Mouse (Mus musculus) liver, embryonic 15.5 days (tissue): ENCODE data around the gene Gnaq. TPM values are rescaled to one million over a fixed set of nuclear protein-coding genes. Genes with fewer than 3 reads are reported as not detected.

Experiments used
- ATAC-seq: fragments of 200-750 bp; cut with Nextera tagmentation; 2 replicates; pipeline ENCODE4 v1.8.0; 2017; ENCODE audit warnings: moderate number of reproducible peaks, mild to moderate bottlenecking, moderate library complexity; ENCODE audit not compliant: insufficient read depth
- H3K27ac ChIP-seq: fragments of 300-500 bp; sonication (generic); replicated peaks from 2 replicates; pipeline ENCODE4 v1.5.1; 2015; ENCODE audit warnings: mild to moderate bottlenecking, inconsistent platforms
- H3K27me3 ChIP-seq: fragments of 300-500 bp; sonication (generic); 2 replicates; pipeline ENCODE4 v1.6.1; 2015; ENCODE audit warnings: mild to moderate bottlenecking, inconsistent platforms
- H3K36me3 ChIP-seq: fragments of 300-500 bp; sonication (generic); replicated peaks from 2 replicates; pipeline ENCODE4 v1.6.1; 2015; ENCODE audit warnings: moderate library complexity, mild to moderate bottlenecking, inconsistent platforms
- H3K4me1 ChIP-seq: fragments of 300-500 bp; sonication (generic); replicated peaks from 2 replicates; pipeline ENCODE4 v1.6.1; 2015; ENCODE audit warnings: inconsistent platforms
- H3K4me2 ChIP-seq: fragments of 300-500 bp; sonication (generic); 2 replicates; pipeline ENCODE4 v1.6.1; 2015; ENCODE audit warnings: moderate library complexity, mild to moderate bottlenecking, inconsistent platforms
- H3K4me3 ChIP-seq: fragments of 300-500 bp; sonication (generic); replicated peaks from 2 replicates; pipeline ENCODE4 v1.5.1; 2015; ENCODE audit warnings: mild to moderate bottlenecking, inconsistent platforms
- H3K9ac ChIP-seq: fragments of 300-500 bp; sonication (generic); 2 replicates; pipeline ENCODE4 v1.6.1; 2015; ENCODE audit warnings: moderate library complexity, mild to moderate bottlenecking, inconsistent platforms
- H3K9me3 ChIP-seq: fragments of 300-500 bp; sonication (generic); replicated peaks from 2 replicates; pipeline ENCODE4 v1.6.1; 2016; ENCODE audit warnings: inconsistent platforms
- WGBS: fragments of 180-500 bp; shearing (Covaris S2); methylation state at CpG from one replicate; pipeline ENCODE4 v1.1.7; 2015; ENCODE audit warnings: mixed read lengths; ENCODE audit not compliant: insufficient replicate concordance; 5-methylcytosine and 5-hydroxymethylcytosine counted together
- polyA plus RNA-seq: library from polyadenylated mRNA; unstranded; fragments of >200 nt; fragmentation: Nextera tagmentation; extraction: Ambion mirVana; gene quantifications from 2 replicates; pipeline ENCODE4 v1.2.1, GENCODE M21; 2015

Gene Gnaq
- polyA plus RNA-seq, 1 experiment from 2014 or later, result 3.9 TPM

DNA sequence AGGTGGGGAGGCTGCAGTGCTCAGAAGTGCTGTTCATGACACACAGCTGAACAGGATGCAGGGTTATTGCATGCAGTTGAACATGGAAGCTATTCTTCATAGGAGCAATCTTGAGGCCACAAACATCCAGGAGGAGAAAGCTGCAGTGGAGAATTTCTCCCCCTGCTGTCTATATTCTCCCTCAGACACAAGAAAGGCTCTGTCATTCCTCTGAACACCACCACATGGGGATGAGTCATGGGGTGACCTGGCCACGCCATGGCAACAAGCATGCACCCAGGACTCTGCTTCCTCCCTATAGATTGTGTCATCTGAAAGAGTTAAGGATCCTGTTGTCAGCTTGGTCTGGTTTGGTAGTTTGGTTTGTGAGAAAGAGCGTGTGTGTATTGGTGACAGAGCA is 239.0 kb downstream of the Gnaq start:
- H3K36me3 ChIP-seq, result no peaks in the 10 kb centered on the region
- H3K27me3 ChIP-seq, result no peaks in the 10 kb centered on the region
- WGBS, result 57% methylated on average over 2 of the region's 2 CpGs
- H3K4me3 ChIP-seq, result no peak overlapping the region
- H3K27ac ChIP-seq, result no peak overlapping the region
- H3K4me1 ChIP-seq, result no peaks in the 10 kb centered on the region
- no peak overlapping the region for H3K9ac ChIP-seq
- no peak for ATAC-seq
- H3K4me2 ChIP-seq, result no peak overlapping the region
- no peaks in the 10 kb centered on the region for H3K9me3 ChIP-seq

DNA sequence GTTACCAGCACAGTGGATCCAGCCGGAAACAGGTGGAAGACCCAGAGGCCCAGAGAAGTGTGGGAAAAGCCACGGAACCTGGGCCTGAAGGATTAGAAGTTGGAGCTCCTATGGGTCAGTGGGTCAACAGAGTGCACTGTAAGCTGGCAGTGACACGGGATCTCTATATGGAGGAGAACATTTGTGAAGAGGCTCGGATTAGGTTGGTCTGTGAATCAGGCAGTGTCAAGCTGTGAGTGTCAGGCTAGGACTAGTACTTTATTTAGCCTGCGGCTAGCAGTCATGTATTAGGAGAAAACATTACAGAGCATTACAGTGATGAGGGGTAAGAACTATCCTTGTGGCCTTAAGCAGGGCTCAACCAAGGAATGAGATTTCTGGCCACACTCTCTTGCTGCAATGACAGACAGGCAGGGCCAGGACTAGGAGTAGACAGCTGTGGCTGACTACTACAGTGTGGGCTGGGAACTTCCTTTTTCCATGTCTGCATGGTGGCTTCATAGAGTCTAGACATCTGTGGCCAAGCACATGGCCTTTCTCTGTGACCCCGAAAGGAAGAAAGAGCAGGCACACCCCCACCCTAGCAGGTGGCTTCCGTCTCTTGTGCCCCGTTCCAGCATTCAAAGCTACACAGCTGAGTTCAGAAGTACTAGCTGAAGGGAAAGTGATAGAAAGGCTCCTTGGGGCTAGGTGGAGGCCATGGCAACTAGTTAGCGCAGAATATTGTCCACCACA is 240.3 kb downstream of the Gnaq start:
- WGBS, result 58% methylated on average over 9 of the region's 9 CpGs
- Histone ChIP-seq H3K27ac (no peak overlapping the region), H3K36me3 (no peaks in the 10 kb centered on the region), H3K9ac (no peak overlapping the region), H3K4me2 (no peak overlapping the region), H3K4me1 (no peaks in the 10 kb centered on the region), H3K9me3 (no peaks in the 10 kb centered on the region), H3K27me3 (no peaks in the 10 kb centered on the region), H3K4me3 (no peak overlapping the region)
- peak; percentile 31; the same call in 1 of the 2 replicates for ATAC-seq

DNA sequence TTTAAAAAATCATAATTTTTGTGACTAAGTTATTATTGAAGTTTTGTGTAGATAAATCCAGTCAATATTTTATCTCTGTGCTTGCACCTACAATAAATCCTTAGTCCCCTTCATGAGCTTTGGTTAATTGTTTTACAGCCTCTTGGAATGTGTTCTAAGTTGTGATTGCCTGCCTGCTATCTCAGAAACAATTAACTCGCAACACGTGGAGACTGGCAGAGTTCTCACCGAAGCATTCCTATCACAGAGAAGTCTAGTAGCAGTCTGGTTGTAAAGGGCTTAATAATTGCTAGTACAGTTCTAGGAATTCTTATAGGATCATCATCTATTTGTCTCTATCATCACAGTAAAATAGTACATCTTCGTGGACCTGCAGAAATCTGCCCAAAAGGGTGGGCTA is 243.2 kb downstream of the Gnaq start:
- H3K27me3 ChIP-seq, result no peaks in the 10 kb centered on the region
- no peaks in the 10 kb centered on the region for H3K36me3 ChIP-seq
- H3K27ac ChIP-seq, result no peak overlapping the region
- H3K4me2 ChIP-seq, result no peak overlapping the region
- WGBS, result 59% methylated on average over 4 of the region's 4 CpGs
- H3K4me1 ChIP-seq, result no peaks in the 10 kb centered on the region
- H3K9me3 ChIP-seq, result no peaks in the 10 kb centered on the region
- H3K4me3 ChIP-seq, result no peak overlapping the region
- ATAC-seq, result no peak
- no peak overlapping the region for H3K9ac ChIP-seq

DNA sequence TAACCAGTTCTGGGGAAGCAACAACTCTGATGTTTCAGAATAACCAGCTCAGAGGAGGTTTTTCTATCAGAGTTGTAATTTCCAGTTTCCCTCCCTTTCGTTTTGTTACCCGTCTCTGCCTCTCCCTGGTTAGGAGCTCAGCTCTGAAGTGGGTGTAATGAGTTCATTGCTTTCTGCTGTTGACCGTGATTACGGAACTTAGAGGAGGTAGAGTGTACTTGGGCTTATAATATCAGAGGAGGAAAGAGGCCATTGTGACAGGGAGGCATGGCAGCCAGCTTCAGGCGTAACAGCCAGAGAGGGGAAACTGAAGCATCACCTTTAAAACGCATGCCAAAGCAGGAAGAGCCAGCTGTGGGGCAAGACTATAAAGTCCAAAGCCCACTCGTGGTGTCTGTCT is 245.9 kb downstream of the Gnaq start:
- no peak overlapping the region for H3K4me2 ChIP-seq
- no peaks in the 10 kb centered on the region for H3K9me3 ChIP-seq
- H3K9ac ChIP-seq, result no peak overlapping the region
- H3K27ac ChIP-seq, result no peak overlapping the region
- no peak for ATAC-seq
- no peaks in the 10 kb centered on the region for H3K4me1 ChIP-seq
- WGBS, result 71% methylated on average over 7 of the region's 7 CpGs
- H3K36me3 ChIP-seq, result no peaks in the 10 kb centered on the region
- no peaks in the 10 kb centered on the region for H3K27me3 ChIP-seq
- H3K4me3 ChIP-seq, result no peak overlapping the region

DNA sequence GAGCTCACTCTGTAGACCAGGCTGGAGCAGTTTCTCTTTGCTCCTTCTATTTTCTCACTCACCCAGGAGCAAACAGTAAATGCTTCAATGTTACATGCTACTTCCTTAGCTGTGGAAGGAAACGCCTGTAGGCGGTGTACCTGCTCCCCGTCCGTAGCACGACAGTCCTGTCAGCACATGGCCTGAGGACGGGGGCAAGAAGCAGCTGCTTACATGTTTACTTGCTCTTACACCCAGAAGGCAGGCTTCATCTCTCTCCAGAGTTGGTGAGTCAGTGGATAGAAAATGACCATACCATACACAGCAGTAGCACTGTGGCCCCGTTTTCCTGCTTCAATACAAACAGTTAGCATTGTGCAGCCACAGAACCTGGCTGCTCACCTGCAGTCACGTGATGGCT is 247.1 kb downstream of the Gnaq start:
- Histone ChIP-seq H3K4me1 (no peaks in the 10 kb centered on the region), H3K9ac (no peak overlapping the region), H3K4me3 (no peak overlapping the region), H3K27ac (no peak overlapping the region), H3K36me3 (no peaks in the 10 kb centered on the region), H3K4me2 (no peak overlapping the region), H3K27me3 (no peaks in the 10 kb centered on the region), H3K9me3 (no peaks in the 10 kb centered on the region)
- no peak for ATAC-seq
- WGBS, result 75% methylated on average over 8 of the region's 8 CpGs

DNA sequence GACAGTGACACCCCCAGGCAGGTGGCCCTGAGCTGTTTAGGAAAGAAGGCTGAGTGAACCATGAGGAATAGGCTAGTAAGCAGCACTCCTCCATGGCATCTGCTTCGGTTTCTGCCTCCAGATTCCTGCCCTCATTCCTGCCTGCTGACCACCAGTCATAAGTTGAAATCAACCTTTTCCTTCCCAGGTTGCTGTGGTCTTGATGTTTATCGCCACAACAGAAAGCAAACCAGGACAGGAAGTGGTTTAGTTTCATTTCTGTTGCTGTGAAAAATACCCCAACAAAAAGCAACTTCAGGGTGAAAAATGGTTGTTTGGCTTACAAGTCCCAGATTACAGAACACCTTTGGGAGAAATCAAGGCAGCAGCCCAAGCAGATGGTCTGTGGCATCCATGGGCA is 249.8 kb downstream of the Gnaq start:
- Histone ChIP-seq H3K4me3 (no peak overlapping the region), H3K27me3 (no peaks in the 10 kb centered on the region), H3K4me2 (no peak overlapping the region), H3K4me1 (no peaks in the 10 kb centered on the region), H3K9me3 (no peaks in the 10 kb centered on the region), H3K27ac (no peak overlapping the region), H3K9ac (no peak overlapping the region), H3K36me3 (peaks cover 3% of the 10 kb centered on the region; the same call in 1 of the 2 replicates)
- ATAC-seq, result no peak
- WGBS, result 14% methylated on average over 2 of the region's 2 CpGs

DNA sequence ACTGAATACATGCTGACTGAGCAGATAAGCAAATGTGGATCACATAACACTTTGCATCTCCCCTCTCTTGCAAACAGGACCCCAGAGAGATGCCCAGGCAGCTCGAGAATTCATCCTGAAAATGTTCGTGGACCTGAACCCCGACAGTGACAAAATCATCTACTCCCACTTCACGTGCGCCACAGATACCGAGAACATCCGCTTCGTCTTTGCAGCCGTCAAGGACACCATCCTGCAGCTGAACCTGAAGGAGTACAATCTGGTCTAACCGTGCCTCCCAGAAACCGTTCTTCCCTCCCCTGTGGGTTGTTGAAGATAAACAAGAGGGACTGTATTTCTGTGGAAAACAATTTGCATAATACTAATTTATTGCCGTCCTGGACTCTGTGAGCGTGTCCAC is 250.5 kb downstream of the Gnaq start:
- no peak overlapping the region for H3K4me2 ChIP-seq
- H3K4me1 ChIP-seq, result no peaks in the 10 kb centered on the region
- H3K27ac ChIP-seq, result no peak overlapping the region
- H3K4me3 ChIP-seq, result no peak overlapping the region
- H3K9me3 ChIP-seq, result no peaks in the 10 kb centered on the region
- H3K9ac ChIP-seq, result no peak overlapping the region
- H3K27me3 ChIP-seq, result no peaks in the 10 kb centered on the region
- H3K36me3 ChIP-seq, result peaks cover 3% of the 10 kb centered on the region; the same call in 1 of the 2 replicates
- WGBS, result 61% methylated on average over 13 of the region's 13 CpGs
- no peak for ATAC-seq

DNA sequence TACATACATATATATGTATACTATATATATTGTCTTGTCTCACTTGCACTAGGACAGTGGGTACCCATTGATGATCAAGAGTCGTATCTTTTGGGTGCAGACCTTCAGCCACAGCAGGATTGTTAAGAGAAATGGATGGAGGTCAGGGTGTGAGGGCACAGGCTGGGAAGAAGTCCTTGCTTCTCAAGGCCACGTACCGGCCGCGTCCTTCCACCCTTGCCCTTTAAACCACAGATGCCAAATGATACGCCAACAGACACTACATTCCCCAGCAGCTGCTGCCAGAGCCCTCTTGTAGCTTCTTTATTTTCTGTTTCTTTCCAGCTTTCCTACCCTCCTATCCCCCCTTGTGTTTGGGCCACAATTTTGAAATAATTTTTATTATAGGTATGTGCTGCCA is 251.5 kb downstream of the Gnaq start:
- WGBS, result 77% methylated on average over 6 of the region's 6 CpGs
- H3K9me3 ChIP-seq, result no peaks in the 10 kb centered on the region
- ATAC-seq, result no peak
- peaks cover 3% of the 10 kb centered on the region; the same call in 1 of the 2 replicates for H3K36me3 ChIP-seq
- H3K27ac ChIP-seq, result no peak overlapping the region
- H3K9ac ChIP-seq, result no peak overlapping the region
- no peak overlapping the region for H3K4me2 ChIP-seq
- no peak overlapping the region for H3K4me3 ChIP-seq
- no peaks in the 10 kb centered on the region for H3K27me3 ChIP-seq
- no peaks in the 10 kb centered on the region for H3K4me1 ChIP-seq

DNA sequence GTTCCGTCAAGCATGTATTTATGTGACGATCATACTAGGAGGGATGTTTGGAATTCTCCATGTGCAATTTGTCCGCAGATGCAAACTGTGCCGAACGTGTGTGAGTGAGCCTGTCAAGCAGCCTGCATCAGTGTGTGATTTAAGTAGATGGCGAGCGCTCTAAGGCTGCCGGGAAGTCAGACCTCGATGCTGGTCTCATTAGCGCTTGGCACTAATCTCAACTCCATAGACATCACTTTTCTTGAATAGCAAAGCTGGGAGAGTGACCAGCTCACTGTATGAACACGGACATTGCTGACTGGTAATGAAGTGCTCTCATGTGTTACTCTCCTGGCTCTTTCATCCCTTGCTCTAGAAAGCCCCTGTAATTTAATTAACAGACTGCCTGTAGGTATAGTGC is 252.3 kb downstream of the Gnaq start:
- ATAC-seq, result no peak
- Histone ChIP-seq H3K4me1 (no peaks in the 10 kb centered on the region), H3K27me3 (no peaks in the 10 kb centered on the region), H3K9ac (no peak overlapping the region), H3K27ac (no peak overlapping the region), H3K9me3 (no peaks in the 10 kb centered on the region), H3K4me2 (no peak overlapping the region), H3K36me3 (peaks cover 3% of the 10 kb centered on the region; the same call in 1 of the 2 replicates), H3K4me3 (no peak overlapping the region)
- WGBS, result 79% methylated on average over 11 of the region's 11 CpGs

DNA sequence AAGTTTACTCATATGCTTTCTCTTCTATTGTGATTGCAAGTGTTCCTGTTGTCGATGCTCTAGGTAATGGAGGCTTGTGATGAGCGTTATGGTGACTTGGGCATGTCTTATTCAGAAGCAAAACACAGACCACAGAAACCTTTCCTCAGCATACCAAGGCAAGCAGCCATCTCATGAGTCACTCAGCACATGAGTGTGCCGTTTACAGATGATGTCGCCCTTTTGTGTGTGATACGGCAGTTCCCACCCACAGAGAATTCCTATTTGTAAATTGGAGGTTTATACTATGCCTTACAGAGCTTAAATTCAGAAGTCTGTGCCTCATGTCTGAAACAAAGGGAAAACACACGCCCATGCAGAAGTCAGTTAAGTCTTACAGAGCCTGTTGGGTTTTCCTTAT is 253.9 kb downstream of the Gnaq start:
- no peak overlapping the region for H3K4me2 ChIP-seq
- H3K27me3 ChIP-seq, result no peaks in the 10 kb centered on the region
- H3K27ac ChIP-seq, result no peak overlapping the region
- WGBS, result 70% methylated on average over 6 of the region's 6 CpGs
- H3K4me3 ChIP-seq, result no peak overlapping the region
- H3K9ac ChIP-seq, result no peak overlapping the region
- peaks cover 3% of the 10 kb centered on the region; the same call in 1 of the 2 replicates for H3K36me3 ChIP-seq
- H3K9me3 ChIP-seq, result no peaks in the 10 kb centered on the region
- no peak for ATAC-seq
- H3K4me1 ChIP-seq, result no peaks in the 10 kb centered on the region

DNA sequence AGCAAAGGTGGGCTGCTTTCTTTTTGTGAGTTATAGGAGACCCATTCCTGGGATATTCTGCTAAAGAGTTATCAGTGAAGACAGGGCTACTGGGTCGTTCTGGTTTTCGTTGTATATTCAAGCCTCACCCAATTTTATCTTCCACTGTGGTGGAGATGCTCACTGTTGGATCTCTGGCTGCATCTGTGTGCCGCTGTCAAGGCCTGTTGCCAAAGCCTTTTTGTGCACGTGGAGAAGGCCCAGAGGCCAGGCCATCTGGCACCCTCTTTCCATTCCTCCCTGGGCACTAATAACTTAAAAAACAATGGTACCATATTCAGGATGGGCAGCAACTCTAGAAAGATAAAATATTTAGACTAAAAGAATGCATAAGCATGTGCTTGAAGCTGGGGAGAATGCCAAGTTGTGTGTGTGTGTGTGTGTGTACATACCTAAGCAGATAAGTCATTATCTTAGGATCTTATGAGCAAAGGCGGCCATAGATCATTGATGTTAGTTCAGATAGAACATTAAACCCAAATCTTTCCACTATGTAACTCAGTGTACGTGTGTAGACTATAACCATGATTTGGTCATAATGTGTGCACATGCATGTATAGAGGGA is 257.7 kb downstream of the Gnaq start:
- WGBS, result 47% methylated on average over 6 of the region's 6 CpGs
- no peak for ATAC-seq
- Histone ChIP-seq H3K4me2 (no peak overlapping the region), H3K4me3 (no peak overlapping the region), H3K36me3 (no peaks in the 10 kb centered on the region), H3K27me3 (no peaks in the 10 kb centered on the region), H3K9me3 (no peaks in the 10 kb centered on the region), H3K27ac (no peak overlapping the region), H3K4me1 (no peaks in the 10 kb centered on the region), H3K9ac (no peak overlapping the region)

DNA sequence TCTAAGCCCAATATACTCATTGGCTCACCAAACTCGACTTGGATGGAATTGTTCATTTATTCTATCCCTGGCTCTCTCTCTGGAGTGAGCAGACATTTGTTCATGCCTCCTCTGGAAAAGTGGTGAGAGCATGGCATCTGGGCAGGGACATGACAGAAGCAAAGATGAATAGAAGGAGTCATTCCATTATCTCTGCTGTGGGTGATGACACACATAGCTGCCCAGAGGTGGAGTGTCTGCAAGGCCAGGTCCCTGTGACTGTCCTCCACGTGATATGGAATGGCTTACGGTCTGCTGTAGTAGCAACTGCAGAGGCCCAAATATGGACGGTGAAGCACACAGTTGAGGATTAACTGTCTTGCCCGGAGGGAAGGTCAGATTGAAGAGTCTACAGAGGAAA is 261.8 kb downstream of the Gnaq start:
- 70% methylated on average over 5 of the region's 5 CpGs for WGBS
- ATAC-seq, result no peak
- Histone ChIP-seq H3K4me3 (no peak overlapping the region), H3K27ac (no peak overlapping the region), H3K9me3 (no peaks in the 10 kb centered on the region), H3K36me3 (no peaks in the 10 kb centered on the region), H3K4me1 (no peaks in the 10 kb centered on the region), H3K9ac (no peak overlapping the region), H3K27me3 (no peaks in the 10 kb centered on the region), H3K4me2 (no peak overlapping the region)
